Mouse (Mus musculus): ENCODE measurements around the gene Ppm1l. TPM values are rescaled to one million over a fixed set of nuclear protein-coding genes. Genes with fewer than 3 reads are reported as not detected.

Gene Ppm1l
- total and polyA plus RNA-seq, 3 experiments: 7.6 to 31.3 (median 24.1) TPM

- H3K27ac ChIP-seq: no peak overlapping the region
These were observed 174.5 kb downstream of the Ppm1l start for GRCm38 (mm10) chr3:69490981-69491681.

GRCm38 (mm10) chr3:69494233-69495010 lies 177.8 kb downstream of the Ppm1l start:
- DNase-seq: no peak
- TF ChIP-seq EP300 (IDR thresholded peaks at IDR 0.05; ENCODE audit: insufficient read depth, low read depth, low read length): no peak
- no peak for TF ChIP-seq POLR2A (IDR thresholded peaks at IDR 0.05; ENCODE audit: insufficient read depth, low read depth, low read length)
- TF ChIP-seq CTCF (IDR thresholded peaks at IDR 0.05): no peak
- intact Hi-C loops (cut with DNase I): loop anchor here (5.0 kb wide), 1 partner anchor 208 kb away; no protein-coding TSS in a partner anchor

More at GRCm38 (mm10) chr3:69490981-69491681, 174.5 kb downstream of the Ppm1l start:
- H3K9ac ChIP-seq (ENCODE audit: low read depth, low read length): no peak overlapping the region
- no peaks in the 10 kb centered on the region for H3K79me2 ChIP-seq (replicated peaks; ENCODE audit: control insufficient read depth, insufficient read depth, low read length)
- WGBS: 83% methylated on average over 6 of the region's 6 CpGs
- DNase-seq: peak in 1 of 2 experiments; percentile 6
- H3K4me1 ChIP-seq (ENCODE audit: control insufficient read depth, insufficient read depth, low read length): no peaks in the 10 kb centered on the region; the same call in 1 of the 2 replicates
- no peaks in the 10 kb centered on the region for H3K27me3 ChIP-seq (ENCODE audit: control insufficient read depth, insufficient read depth, low read length)
- intact Hi-C loops (cut with DNase I): loop anchor here (5.0 kb wide), 1 partner anchor 211 kb away; no protein-coding TSS in a partner anchor
- no peaks in the 10 kb centered on the region for H3K36me3 ChIP-seq (ENCODE audit: control insufficient read depth, insufficient read depth, low read length)
- H3K4me3 ChIP-seq: no peak overlapping the region
- TF ChIP-seq CTCF (IDR thresholded peaks at IDR 0.05) (peak; percentile 29), POLR2A (IDR thresholded peaks at IDR 0.05; ENCODE audit: insufficient read depth, low read depth, low read length) (no peak)

GRCm38 (mm10) chr3:69497178-69497577 lies 180.5 kb downstream of the Ppm1l start:
- H3K4me3 ChIP-seq: no peak overlapping the region
- H3K4me1 ChIP-seq (ENCODE audit: control insufficient read depth, insufficient read depth, low read length): 0 out of 2 replicates have a peak, but pooled peaks cover 1% of the 10 kb centered on the region
- intact Hi-C loops (cut with DNase I): no loop called here
- no peak overlapping the region for H3K9ac ChIP-seq (ENCODE audit: low read depth, low read length)
- no peak overlapping the region for H3K27ac ChIP-seq
- no peak for DNase-seq
- WGBS: 79% methylated on average over 3 of the region's 3 CpGs
- H3K27me3 ChIP-seq (ENCODE audit: control insufficient read depth, insufficient read depth, low read length): no peaks in the 10 kb centered on the region; the same call in 1 of the 2 replicates
- H3K79me2 ChIP-seq (replicated peaks; ENCODE audit: control insufficient read depth, insufficient read depth, low read length): no peaks in the 10 kb centered on the region
- H3K36me3 ChIP-seq (ENCODE audit: control insufficient read depth, insufficient read depth, low read length): no peaks in the 10 kb centered on the region
- TF ChIP-seq EP300 (IDR thresholded peaks at IDR 0.05; ENCODE audit: insufficient read depth, low read depth, low read length) (no peak), POLR2A (IDR thresholded peaks at IDR 0.05; ENCODE audit: insufficient read depth, low read depth, low read length) (no peak), CTCF (IDR thresholded peaks at IDR 0.05) (no peak)

More at GRCm38 (mm10) chr3:69494233-69495010, 177.8 kb downstream of the Ppm1l start:
- Histone ChIP-seq H3K4me1 (ENCODE audit: control insufficient read depth, insufficient read depth, low read length) (no peaks in the 10 kb centered on the region), H3K27ac (no peak overlapping the region), H3K36me3 (ENCODE audit: control insufficient read depth, insufficient read depth, low read length) (no peaks in the 10 kb centered on the region), H3K27me3 (ENCODE audit: control insufficient read depth, insufficient read depth, low read length) (no peaks in the 10 kb centered on the region), H3K4me3 (no peak overlapping the region), H3K9ac (ENCODE audit: low read depth, low read length) (no peak overlapping the region), H3K79me2 (replicated peaks; ENCODE audit: control insufficient read depth, insufficient read depth, low read length) (no peaks in the 10 kb centered on the region)
- 70% methylated on average over 4 of the region's 4 CpGs for WGBS

- H3K36me3 ChIP-seq (ENCODE audit: control insufficient read depth, insufficient read depth, low read length): no peaks in the 10 kb centered on the region
- H3K79me2 ChIP-seq (replicated peaks; ENCODE audit: control insufficient read depth, insufficient read depth, low read length): no peaks in the 10 kb centered on the region
- no peak overlapping the region for H3K9ac ChIP-seq (ENCODE audit: low read depth, low read length)
- DNase-seq: no peak
- intact Hi-C loops (cut with DNase I): no loop called here
- H3K27ac ChIP-seq: no peak overlapping the region
- WGBS: 34% methylated on average over 6 of the region's 6 CpGs
- no peaks in the 10 kb centered on the region; the same call in 1 of the 2 replicates for H3K27me3 ChIP-seq (ENCODE audit: control insufficient read depth, insufficient read depth, low read length)
- TF ChIP-seq POLR2A (IDR thresholded peaks at IDR 0.05; ENCODE audit: insufficient read depth, low read depth, low read length) (no peak), EP300 (IDR thresholded peaks at IDR 0.05; ENCODE audit: insufficient read depth, low read depth, low read length) (no peak), CTCF (IDR thresholded peaks at IDR 0.05) (no peak)
- H3K4me3 ChIP-seq: no peak overlapping the region
- 0 out of 2 replicates have a peak, but pooled peaks cover 1% of the 10 kb centered on the region for H3K4me1 ChIP-seq (ENCODE audit: control insufficient read depth, insufficient read depth, low read length)
These were observed 185.3 kb downstream of the Ppm1l start for GRCm38 (mm10) chr3:69502009-69502408.

GRCm38 (mm10) chr3:69502527-69502926 lies 185.9 kb downstream of the Ppm1l start:
- H3K36me3 ChIP-seq (ENCODE audit: control insufficient read depth, insufficient read depth, low read length): no peaks in the 10 kb centered on the region
- H3K4me3 ChIP-seq: no peak overlapping the region
- H3K79me2 ChIP-seq (replicated peaks; ENCODE audit: control insufficient read depth, insufficient read depth, low read length): no peaks in the 10 kb centered on the region
- intact Hi-C loops (cut with DNase I): no loop called here
- no peak for DNase-seq
- H3K9ac ChIP-seq (ENCODE audit: low read depth, low read length): no peak overlapping the region
- no peak overlapping the region for H3K27ac ChIP-seq
- no peaks in the 10 kb centered on the region; the same call in 1 of the 2 replicates for H3K27me3 ChIP-seq (ENCODE audit: control insufficient read depth, insufficient read depth, low read length)
- 0 out of 2 replicates have a peak, but pooled peaks cover 1% of the 10 kb centered on the region for H3K4me1 ChIP-seq (ENCODE audit: control insufficient read depth, insufficient read depth, low read length)
- WGBS: 40% methylated on average over 4 of the region's 4 CpGs
- TF ChIP-seq POLR2A (IDR thresholded peaks at IDR 0.05; ENCODE audit: insufficient read depth, low read depth, low read length) (no peak), EP300 (IDR thresholded peaks at IDR 0.05; ENCODE audit: insufficient read depth, low read depth, low read length) (no peak), CTCF (IDR thresholded peaks at IDR 0.05) (no peak)

Data from heart, adult 2 months (tissue).